Mouse (Mus musculus) forebrain, embryonic 11.5 days (tissue): ENCODE results near the gene Ftsj1. TPM values are rescaled to one million over a fixed set of nuclear protein-coding genes. Genes with fewer than 3 reads are reported as not detected.

Source experiments
- ATAC-seq: fragments of 200-750 bp; cut with Nextera tagmentation; replicated peaks from 2 replicates; pipeline ENCODE4 v1.8.0; 2017; ENCODE audit warnings: moderate TSS enrichment; ENCODE audit not compliant: low FRiP score
- DNase-seq: peaks from one replicate; pipeline ENCODE4 v3.0.0-alpha.2; 2017; ENCODE audit warnings: low spot score
- H3K27ac ChIP-seq: fragments of 300-500 bp; sonication (generic); 2 replicates; pipeline ENCODE4 v1.5.1; 2014; ENCODE audit warnings: low read depth, low read length
- H3K27me3 ChIP-seq: fragments of 300-500 bp; sonication (generic); 2 replicates; pipeline ENCODE4 v1.6.1; 2014; ENCODE audit warnings: mild to moderate bottlenecking, low read length, mixed read lengths; ENCODE audit not compliant: control insufficient read depth, insufficient read depth
- H3K36me3 ChIP-seq: fragments of 300-500 bp; sonication (generic); 2 replicates; pipeline ENCODE4 v1.6.1; 2014; ENCODE audit warnings: mild to moderate bottlenecking, low read length, moderate library complexity, mixed read lengths; ENCODE audit not compliant: control insufficient read depth, insufficient read depth
- H3K4me1 ChIP-seq: fragments of 300-500 bp; sonication (generic); replicated peaks from 2 replicates; pipeline ENCODE4 v1.6.1; 2014; ENCODE audit warnings: low read length, mixed read lengths; ENCODE audit not compliant: control insufficient read depth, insufficient read depth
- H3K4me2 ChIP-seq: fragments of 300-500 bp; sonication (generic); 2 replicates; pipeline ENCODE4 v1.6.1; 2014; ENCODE audit warnings: low read depth, mild to moderate bottlenecking, low read length, moderate library complexity, mixed read lengths; ENCODE audit not compliant: severe bottlenecking
- H3K4me3 ChIP-seq: fragments of 300-500 bp; sonication (generic); 2 replicates; pipeline ENCODE4 v1.5.1; 2014; ENCODE audit warnings: low read depth, low read length
- H3K9ac ChIP-seq: fragments of 300-500 bp; sonication (generic); 2 replicates; pipeline ENCODE4 v1.6.1; 2014; ENCODE audit warnings: low read length
- H3K9me3 ChIP-seq: fragments of 300-500 bp; sonication (generic); 2 replicates; pipeline ENCODE4 v1.6.1; 2016; ENCODE audit warnings: low read length, mixed read lengths; ENCODE audit not compliant: control insufficient read depth
- WGBS: fragments of 180-500 bp; shearing (Covaris S2); extraction: QIAGEN DNeasy Blood & Tissue Kit; methylation state at CpG from one replicate; pipeline ENCODE4 v1.1.7; 2014; 5-methylcytosine and 5-hydroxymethylcytosine counted together
- polyA plus RNA-seq: library from polyadenylated mRNA; unstranded; fragments of >200 nt; fragmentation: Nextera tagmentation; extraction: Ambion mirVana; gene quantifications from 2 replicates; pipeline ENCODE4 v1.2.1, GENCODE M21; 2014

Ftsj1 gene
- polyA plus RNA-seq, 1 experiment from 2014 or later, result 40.4 TPM

- H3K36me3 ChIP-seq, result no peaks in the 10 kb centered on the region
- H3K9me3 ChIP-seq, result no peaks in the 10 kb centered on the region
- DNase-seq, result no peak
- peak overlapping the region; percentile 50 for H3K4me2 ChIP-seq
- peak overlapping the region; percentile 41 for H3K4me3 ChIP-seq
- H3K27ac ChIP-seq, result peak overlapping the region; percentile 43; the same call in 1 of the 2 replicates
- no peaks in the 10 kb centered on the region for H3K27me3 ChIP-seq
- WGBS, result 18% methylated on average over 13 of the region's 13 CpGs
- ATAC-seq, result no peak; the same call in 1 of the 2 replicates
- peak overlapping the region; percentile 62 for H3K9ac ChIP-seq
- no peaks in the 10 kb centered on the region for H3K4me1 ChIP-seq
Measured at GRCm38 (mm10) chrX:8192126-8192639, 60.0 kb downstream of the Ftsj1 start.

Other genes with a start within 250 kb of the Ftsj1 start
- not detected in 2 replicates for gene Glod5, start 233.9 kb downstream of the Ftsj1 start, polyA plus RNA-seq
- 96.1 and 99.7 TPM in 2 replicates for gene Suv39h1, start 177.6 kb downstream of the Ftsj1 start, polyA plus RNA-seq
- 0.12 and 0.51 TPM in 2 replicates for gene Was, start 161.9 kb downstream of the Ftsj1 start, polyA plus RNA-seq
- 26.6 and 27.4 TPM in 2 replicates for gene Wdr13, start 119.5 kb downstream of the Ftsj1 start, polyA plus RNA-seq
- gene Rbm3, start 106.5 kb downstream of the Ftsj1 start, polyA plus RNA-seq, result 466 and 494 TPM in 2 replicates
- gene Tbc1d25, start 76.2 kb downstream of the Ftsj1 start, polyA plus RNA-seq, result 13.5 and 13.9 TPM in 2 replicates
- 24.5 and 25.2 TPM in 2 replicates for gene Ebp, start 58.9 kb downstream of the Ftsj1 start, polyA plus RNA-seq
- 13.6 and 14.5 TPM in 2 replicates for gene Porcn, start 45.9 kb downstream of the Ftsj1 start, polyA plus RNA-seq
- gene Slc38a5, start 18.7 kb upstream of the Ftsj1 start, polyA plus RNA-seq, result 5.4 and 6.1 TPM in 2 replicates
- not detected in 2 replicates for gene Ssxb10, start 75.0 kb upstream of the Ftsj1 start, polyA plus RNA-seq
- not detected in 2 replicates for gene Ssxb9, start 114.6 kb upstream of the Ftsj1 start, polyA plus RNA-seq
- gene Ssxb1, start 160.9 kb upstream of the Ftsj1 start, polyA plus RNA-seq, result not detected in 2 replicates
- gene Ssxb2, start 209.3 kb upstream of the Ftsj1 start, polyA plus RNA-seq, result not detected in 2 replicates